Mouse (Mus musculus) liver, embryonic 14.5 days (tissue): ENCODE measurements around the gene Slc12a4.
A peak's percentile ranks its signal among the peaks of the same experiment; 100 is the strongest.
"Not testable (repeated sequence)": the region's sequence is repeated elsewhere in the genome, so short reads cannot be mapped to it uniquely, and the experiment has no call there.

Experiments
- CTCF ChIP-seq: IDR thresholded peaks from 2 replicates; pipeline ENCODE4 v1.5.1; 2016; ENCODE audit warnings: antibody characterized with exemption, low read depth, control low read depth
- EP300 ChIP-seq: IDR thresholded peaks from 2 replicates; pipeline ENCODE4 v1.6.1; 2016; ENCODE audit warnings: antibody characterized with exemption, low read depth

GRCm38 (mm10) chr8:106012203-106012602 lies 46.3 kb upstream of the Slc12a4 start:
- TF ChIP-seq CTCF, result not testable (repeated sequence)
- peak; percentile 53 for TF ChIP-seq EP300
